Mouse (Mus musculus) kidney, embryonic 14.5 days (tissue): ENCODE results near the gene Sox5. TPM values are rescaled to one million over a fixed set of nuclear protein-coding genes. Genes with fewer than 3 reads are reported as not detected.
A peak's percentile ranks its signal among the peaks of the same experiment; 100 is the strongest.

Experiments
- ATAC-seq: fragments of 200-750 bp; cut with Nextera tagmentation; 2 replicates; pipeline ENCODE4 v1.8.0; 2017; ENCODE audit warnings: moderate number of reproducible peaks, mild to moderate bottlenecking, moderate TSS enrichment, moderate library complexity; ENCODE audit not compliant: low FRiP score, low TSS enrichment
- H3K27ac ChIP-seq: fragments of 300-500 bp; sonication (generic); 2 replicates; pipeline ENCODE4 v1.5.1; 2014; ENCODE audit warnings: low read depth, mild to moderate bottlenecking, low read length, moderate library complexity, mixed read lengths
- H3K27me3 ChIP-seq: fragments of 300-500 bp; sonication (generic); 2 replicates; pipeline ENCODE4 v1.6.1; 2014; ENCODE audit warnings: mild to moderate bottlenecking, low read length; ENCODE audit not compliant: control insufficient read depth, insufficient read depth
- H3K36me3 ChIP-seq: fragments of 300-500 bp; sonication (generic); 2 replicates; pipeline ENCODE4 v1.6.1; 2014; ENCODE audit warnings: low read length, mixed read lengths; ENCODE audit not compliant: control insufficient read depth, insufficient read depth
- H3K4me1 ChIP-seq: fragments of 300-500 bp; sonication (generic); 2 replicates; pipeline ENCODE4 v1.6.1; 2014; ENCODE audit warnings: low read length, mixed read lengths; ENCODE audit not compliant: control insufficient read depth, insufficient read depth
- H3K4me2 ChIP-seq: fragments of 300-500 bp; sonication (generic); replicated peaks from 2 replicates; pipeline ENCODE4 v1.6.1; 2014; ENCODE audit warnings: low read depth, mild to moderate bottlenecking, low read length
- H3K4me3 ChIP-seq: fragments of 300-500 bp; sonication (generic); 2 replicates; pipeline ENCODE4 v1.5.1; 2014; ENCODE audit warnings: mild to moderate bottlenecking, low read length
- H3K9ac ChIP-seq: fragments of 300-500 bp; sonication (generic); 2 replicates; pipeline ENCODE4 v1.6.1; 2014; ENCODE audit warnings: low read depth, mild to moderate bottlenecking, low read length, moderate library complexity
- H3K9me3 ChIP-seq: fragments of 300-500 bp; sonication (generic); 2 replicates; pipeline ENCODE4 v1.6.1; 2016; ENCODE audit warnings: low read length; ENCODE audit not compliant: control insufficient read depth
- WGBS: fragments of 180-500 bp; shearing (Covaris S2); extraction: QIAGEN DNeasy Blood & Tissue Kit; methylation state at CpG from one replicate; pipeline ENCODE4 v1.1.7; 2014; 5-methylcytosine and 5-hydroxymethylcytosine counted together
- polyA plus RNA-seq: library from polyadenylated mRNA; unstranded; fragments of >200 nt; fragmentation: Nextera tagmentation; extraction: Ambion mirVana; gene quantifications from 2 replicates; pipeline ENCODE4 v1.2.1, GENCODE M21; 2014

Sox5 gene
- polyA plus RNA-seq = 9.5 and 13.0 TPM in 2 replicates

GRCm38 (mm10) chr6:144781431-144782030 lies at the start of gene Sox5:
TSS of gene Sox5 (minus strand) at chr6:144781977.
- Histone ChIP-seq H3K9me3 (no peaks in the 10 kb centered on the region), H3K4me1 (no peaks in the 10 kb centered on the region), H3K9ac (peak within 1 kb of the TSS; percentile 71), H3K36me3 (no peaks in the 10 kb centered on the region), H3K4me3 (peak within 1 kb of the TSS; percentile 57), H3K27me3 (peaks cover 8% of the 10 kb centered on the region; the same call in 1 of the 2 replicates), H3K27ac (peak within 1 kb of the TSS; percentile 55; the same call in 1 of the 2 replicates), H3K4me2 (peak within 1 kb of the TSS; percentile 98)
- ATAC-seq = peak; percentile 61
- WGBS = 0% methylated on average over 40 of the region's 47 CpGs

DNA sequence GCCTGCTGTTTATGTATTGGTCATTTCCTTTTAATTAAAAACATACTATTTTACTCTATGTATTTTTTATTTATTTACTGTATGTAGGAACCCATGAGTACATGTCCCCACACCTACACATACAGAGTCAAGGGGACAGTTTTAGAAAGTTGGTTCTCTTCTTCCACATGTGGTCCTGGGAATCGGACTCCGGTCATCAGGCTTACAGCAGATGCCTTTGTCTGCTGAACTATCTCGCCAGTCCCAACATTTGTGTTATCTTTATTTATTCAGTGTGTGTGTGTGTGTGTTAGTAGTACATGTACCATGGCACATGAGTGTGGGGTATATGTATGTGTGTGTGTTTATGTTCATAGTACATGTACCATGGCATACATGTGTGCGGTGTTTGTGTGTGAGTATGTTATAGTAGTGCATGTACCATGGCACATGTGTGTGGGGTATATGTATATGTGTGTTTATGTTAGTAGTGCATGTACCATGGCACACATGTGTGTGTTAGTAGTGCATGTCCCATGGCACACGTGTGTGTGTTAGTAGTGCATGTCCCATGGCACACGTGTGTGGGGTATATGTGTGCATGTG lies 43.3 kb upstream of the Sox5 start:
- H3K36me3 ChIP-seq = no peaks in the 10 kb centered on the region

GRCm38 (mm10) chr6:144824153-144824552 lies 42.4 kb upstream of the Sox5 start:
- no peak overlapping the region for H3K27ac ChIP-seq
- H3K4me2 ChIP-seq = no peak overlapping the region
- H3K4me1 ChIP-seq = no peaks in the 10 kb centered on the region
- 78% methylated on average over 11 of the region's 12 CpGs for WGBS
- H3K27me3 ChIP-seq = no peaks in the 10 kb centered on the region
- no peaks in the 10 kb centered on the region for H3K36me3 ChIP-seq
- no peak overlapping the region for H3K9ac ChIP-seq
- ATAC-seq = no peak
- H3K4me3 ChIP-seq = no peak overlapping the region
- H3K9me3 ChIP-seq = no peaks in the 10 kb centered on the region

More for the DNA sequence above, 43.3 kb upstream of the Sox5 start:
- H3K9ac ChIP-seq = no peak overlapping the region
- no peak for ATAC-seq
- no peaks in the 10 kb centered on the region for H3K9me3 ChIP-seq
- no peaks in the 10 kb centered on the region for H3K27me3 ChIP-seq
- H3K27ac ChIP-seq = no peak overlapping the region
- no peak overlapping the region for H3K4me3 ChIP-seq
- no peaks in the 10 kb centered on the region for H3K4me1 ChIP-seq
- H3K4me2 ChIP-seq = no peak overlapping the region
- 97% methylated on average over 6 of the region's 6 CpGs for WGBS

GRCm38 (mm10) chr6:144822594-144822993 lies 40.8 kb upstream of the Sox5 start:
- 57% methylated on average over 14 of the region's 14 CpGs for WGBS

GRCm38 (mm10) chr6:144821019-144821418 lies 39.2 kb upstream of the Sox5 start:
- no peak for ATAC-seq
- 92% methylated on average over 6 of the region's 6 CpGs for WGBS
- no peaks in the 10 kb centered on the region for H3K9me3 ChIP-seq

More at GRCm38 (mm10) chr6:144822594-144822993, 40.8 kb upstream of the Sox5 start:
- H3K27ac ChIP-seq = no peak overlapping the region
- no peak overlapping the region for H3K4me2 ChIP-seq
- no peak for ATAC-seq
- H3K4me1 ChIP-seq = no peaks in the 10 kb centered on the region
- no peaks in the 10 kb centered on the region for H3K27me3 ChIP-seq
- no peak overlapping the region for H3K9ac ChIP-seq
- H3K4me3 ChIP-seq = no peak overlapping the region
- no peaks in the 10 kb centered on the region for H3K36me3 ChIP-seq
- H3K9me3 ChIP-seq = no peaks in the 10 kb centered on the region

DNA sequence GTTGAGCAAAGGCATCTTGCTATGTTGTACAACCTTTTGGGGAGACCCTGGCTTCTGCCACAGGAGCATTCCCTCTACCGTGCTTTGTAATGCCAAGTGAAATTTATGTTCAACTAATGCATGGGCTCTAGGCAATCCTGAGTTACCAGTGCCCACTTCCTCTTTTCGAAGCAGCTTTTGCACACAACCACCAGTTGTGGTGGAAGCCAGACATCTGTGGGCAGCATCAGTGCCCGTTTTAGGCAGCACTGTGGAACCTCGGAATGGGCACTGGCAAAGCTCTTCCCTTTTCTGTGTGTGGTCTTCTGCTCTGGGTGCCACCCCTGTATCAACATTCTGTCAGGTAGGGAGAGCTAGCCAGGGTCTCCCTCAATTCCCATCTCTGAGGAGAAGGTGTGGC lies 36.2 kb upstream of the Sox5 start:
- Histone ChIP-seq H3K36me3 (no peaks in the 10 kb centered on the region), H3K4me3 (no peak overlapping the region), H3K27me3 (no peaks in the 10 kb centered on the region), H3K4me2 (no peak overlapping the region), H3K9me3 (no peaks in the 10 kb centered on the region), H3K27ac (no peak overlapping the region), H3K4me1 (no peaks in the 10 kb centered on the region), H3K9ac (no peak overlapping the region)
- no peak for ATAC-seq
- 89% methylated on average over 4 of the region's 4 CpGs for WGBS

More at GRCm38 (mm10) chr6:144821019-144821418, 39.2 kb upstream of the Sox5 start:
- H3K36me3 ChIP-seq = no peaks in the 10 kb centered on the region
- H3K4me2 ChIP-seq = no peak overlapping the region
- no peak overlapping the region for H3K4me3 ChIP-seq
- no peak overlapping the region for H3K27ac ChIP-seq
- no peaks in the 10 kb centered on the region for H3K4me1 ChIP-seq
- H3K27me3 ChIP-seq = no peaks in the 10 kb centered on the region
- H3K9ac ChIP-seq = no peak overlapping the region

DNA sequence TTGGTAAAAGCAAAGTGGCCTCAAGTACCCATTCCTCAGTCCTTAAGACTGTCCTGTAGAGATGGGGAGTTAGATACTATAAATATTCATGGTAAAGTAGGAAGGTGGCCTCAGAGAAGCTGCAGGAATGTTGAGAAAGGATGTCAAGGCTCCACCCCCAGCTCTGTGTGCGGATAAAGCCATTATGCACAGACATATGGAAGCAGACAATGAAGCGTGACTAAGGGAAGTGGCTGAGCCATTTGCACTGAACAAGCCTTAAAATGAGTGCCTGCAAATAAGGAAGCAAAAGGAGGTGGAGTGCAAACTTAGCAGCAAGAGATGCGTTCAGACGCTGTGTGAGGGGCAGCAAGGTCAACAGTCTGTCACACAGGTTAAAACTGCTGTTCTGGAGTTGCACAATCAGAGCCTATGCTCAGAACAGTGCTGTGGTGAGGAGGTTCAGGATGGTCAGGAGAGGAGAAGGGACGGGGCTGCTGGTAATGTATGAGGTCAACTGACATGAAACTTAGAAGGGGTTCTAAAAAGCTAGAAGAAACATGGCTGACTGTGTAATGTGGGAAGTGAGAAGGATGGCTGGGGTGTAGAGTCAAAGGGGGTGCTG lies 35.7 kb upstream of the Sox5 start:
- Histone ChIP-seq H3K4me3 (no peak overlapping the region), H3K4me2 (no peak overlapping the region), H3K27me3 (no peaks in the 10 kb centered on the region), H3K36me3 (no peaks in the 10 kb centered on the region), H3K9ac (no peak overlapping the region), H3K27ac (no peak overlapping the region), H3K9me3 (no peaks in the 10 kb centered on the region), H3K4me1 (no peaks in the 10 kb centered on the region)
- ATAC-seq = no peak
- WGBS = 68% methylated on average over 5 of the region's 5 CpGs

- Histone ChIP-seq H3K27ac (no peak overlapping the region), H3K9ac (no peak overlapping the region), H3K9me3 (no peaks in the 10 kb centered on the region), H3K36me3 (no peaks in the 10 kb centered on the region), H3K4me3 (no peak overlapping the region), H3K27me3 (no peaks in the 10 kb centered on the region), H3K4me1 (no peaks in the 10 kb centered on the region), H3K4me2 (no peak overlapping the region)
- 24% methylated on average over 5 of the region's 5 CpGs for WGBS
- no peak for ATAC-seq
Measured at GRCm38 (mm10) chr6:144815542-144815941, 33.8 kb upstream of the Sox5 start.

DNA sequence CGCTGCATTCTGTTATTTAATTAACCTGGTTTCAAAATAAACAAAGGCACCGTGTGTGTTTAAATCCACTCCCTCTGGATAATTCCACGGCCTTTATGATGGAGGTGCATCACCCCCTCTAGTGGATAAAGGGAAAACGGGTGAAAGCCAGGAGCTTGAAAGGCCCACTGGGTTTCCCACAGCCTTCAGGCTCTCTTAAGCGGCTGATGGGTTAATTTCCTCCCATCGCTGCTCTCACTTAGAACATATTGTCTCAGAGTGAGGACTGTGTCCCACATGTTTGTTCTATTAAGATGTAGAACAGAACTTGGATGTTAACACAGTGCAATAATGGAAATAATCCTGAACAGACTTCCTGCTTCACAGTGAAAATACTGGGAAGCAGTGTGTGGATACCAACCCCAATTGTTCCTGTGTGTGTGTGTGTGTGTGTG lies 33.2 kb upstream of the Sox5 start:
- no peaks in the 10 kb centered on the region for H3K27me3 ChIP-seq
- no peak overlapping the region for H3K4me2 ChIP-seq
- no peak overlapping the region for H3K27ac ChIP-seq
- 9% methylated on average over 6 of the region's 6 CpGs for WGBS
- ATAC-seq = peak; percentile 64; the same call in 1 of the 2 replicates
- no peaks in the 10 kb centered on the region for H3K4me1 ChIP-seq
- no peaks in the 10 kb centered on the region for H3K9me3 ChIP-seq
- H3K9ac ChIP-seq = no peak overlapping the region
- H3K36me3 ChIP-seq = no peaks in the 10 kb centered on the region
- H3K4me3 ChIP-seq = no peak overlapping the region
